Mouse (Mus musculus): ENCODE results near the gene 6430571L13Rik.

6430571L13Rik gene

DNA sequence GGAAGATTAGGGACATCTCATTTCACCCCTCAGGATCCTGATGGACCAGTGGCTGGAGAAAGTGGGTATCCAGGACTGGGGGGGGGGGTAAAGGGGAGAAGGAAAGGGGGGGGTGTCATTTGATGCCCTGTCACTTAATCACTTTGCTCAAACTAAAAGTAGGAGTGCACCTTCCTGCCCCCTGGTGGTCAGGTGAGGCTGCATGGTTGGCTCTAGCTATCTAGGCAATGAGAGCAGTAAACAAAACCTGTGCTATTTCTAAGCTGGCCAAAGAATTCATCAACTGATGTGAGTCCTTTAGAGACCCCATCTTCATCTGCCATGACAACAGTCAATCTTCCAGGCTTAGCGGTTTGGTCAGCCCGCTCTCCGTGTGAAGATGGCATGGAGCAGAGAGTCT is 46.3 kb downstream of the 6430571L13Rik start:
- DNase-seq (ENCODE audit: low spot score in 2 of 2): no peak

DNA sequence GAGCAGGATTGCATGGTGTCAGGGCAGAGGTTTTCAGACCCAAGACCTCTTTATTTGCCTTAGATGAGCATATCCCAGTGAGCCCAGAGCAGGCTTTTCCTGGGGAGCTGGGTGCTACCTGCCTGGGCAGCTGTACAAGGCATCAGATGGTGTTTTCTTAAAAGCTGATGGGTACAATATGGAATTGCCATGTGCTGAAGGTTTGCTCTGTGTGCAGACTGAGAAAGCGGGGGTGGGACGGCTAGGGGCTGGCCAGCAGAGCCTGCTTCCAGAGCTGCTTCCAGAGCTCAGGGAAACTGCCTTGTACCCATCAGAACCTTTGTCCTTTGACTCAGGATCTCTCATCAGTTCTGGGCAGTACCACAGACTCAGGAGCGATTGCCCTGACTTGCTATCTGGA is 47.3 kb downstream of the 6430571L13Rik start:
- no peak for DNase-seq (ENCODE audit: low spot score in 2 of 2)

GRCm38 (mm10) chr9:107388263-107388662 is 47.9 kb downstream of the 6430571L13Rik start:
- DNase-seq (ENCODE audit: low spot score in 2 of 2): no peak

- DNase-seq (ENCODE audit: low spot score in 2 of 2): no peak
Observed at GRCm38 (mm10) chr9:107396397-107396796, 56.0 kb downstream of the 6430571L13Rik start.

GRCm38 (mm10) chr9:107398968-107399367 is 58.6 kb downstream of the 6430571L13Rik start:
- DNase-seq (ENCODE audit: low spot score in 2 of 2): no peak

- peak in 1 of 2 experiments; percentile 14 for DNase-seq (ENCODE audit: low spot score in 2 of 2)
Observed at GRCm38 (mm10) chr9:107399491-107399971, 59.1 kb downstream of the 6430571L13Rik start, which contains the start of gene Cacna2d2. TSS of gene Cacna2d2 (plus strand) at chr9:107399612.

DNA sequence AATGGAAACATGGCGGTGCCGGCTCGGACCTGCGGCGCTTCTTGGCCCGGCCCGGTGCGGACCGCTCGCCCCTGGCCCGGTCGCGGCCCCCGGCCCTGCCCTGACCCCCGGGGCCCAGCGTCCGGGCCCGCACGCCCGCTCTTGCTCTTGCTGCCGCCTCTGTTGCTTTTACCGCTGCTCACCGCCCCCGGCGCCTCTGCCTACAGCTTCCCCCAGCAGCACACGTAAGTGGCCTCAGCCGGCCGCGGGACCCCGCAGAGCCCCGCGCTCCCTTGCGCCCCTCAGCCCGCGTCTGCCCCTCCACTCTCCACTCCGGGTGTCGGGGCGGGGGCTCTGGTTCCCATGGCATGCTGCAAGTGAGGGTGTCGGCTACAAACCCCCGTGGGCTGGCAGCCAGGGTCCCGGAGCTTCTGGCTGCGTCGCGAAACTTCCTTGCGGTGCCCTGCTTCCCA is 59.7 kb downstream of the 6430571L13Rik start:
- no peak for DNase-seq (ENCODE audit: low spot score in 2 of 2)

- DNase-seq (ENCODE audit: low spot score in 2 of 2): no peak
Observed at GRCm38 (mm10) chr9:107400666-107401285, 60.4 kb downstream of the 6430571L13Rik start.
